Mouse (Mus musculus) urinary bladder, adult 18-20 months (tissue): Measurements from ENCODE around the gene Clstn2.

Experiments used
- DNase-seq, 2 experiments: peaks; one replicate each; pipeline ENCODE4 v3.0.0; 2022; ENCODE audit warnings: low spot score in 2 of 2, mixed read lengths in 2 of 2

The Clstn2 gene

DNA sequence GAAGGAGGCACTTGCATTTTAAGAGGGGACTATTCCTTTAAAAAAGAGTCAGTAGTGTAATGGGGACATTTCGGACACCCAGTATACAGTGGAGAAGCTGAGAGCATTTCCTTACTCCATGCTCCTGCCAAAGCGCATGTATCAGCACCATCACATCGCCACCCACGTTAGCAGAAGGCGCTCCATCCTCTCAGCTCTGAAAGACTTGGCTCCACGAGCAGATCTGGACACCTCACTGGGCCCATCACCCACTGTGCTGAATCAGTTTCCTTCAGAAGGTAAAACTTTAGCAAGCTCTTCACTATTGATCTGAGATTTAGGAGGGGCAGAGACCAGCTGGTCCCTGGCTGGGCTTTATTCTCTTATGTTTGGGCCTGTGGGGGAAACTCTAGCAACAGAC, 469.9 kb downstream of the Clstn2 start:
- DNase-seq: no peak

DNA sequence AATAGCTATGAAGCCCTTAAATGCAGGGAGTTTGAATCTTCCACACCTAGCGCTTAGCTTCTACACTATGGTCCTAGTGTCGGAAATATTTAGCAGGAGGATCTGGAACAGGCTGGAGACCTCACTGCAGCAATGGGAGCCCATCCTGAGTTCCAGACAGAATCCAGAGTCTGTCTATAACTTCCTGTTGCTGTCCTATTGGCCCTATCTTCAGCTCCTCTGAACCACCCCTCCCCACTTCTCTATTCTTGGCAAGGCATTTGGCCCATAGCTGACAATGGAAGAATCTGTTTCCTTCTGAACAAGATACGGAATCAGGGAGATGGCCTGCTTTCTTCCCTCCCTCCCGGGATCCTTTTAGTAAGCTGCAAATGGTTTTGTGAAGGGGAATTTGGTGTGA, 488.6 kb downstream of the Clstn2 start:
- DNase-seq: no peak

- DNase-seq: no peak
These were observed 491.6 kb downstream of the Clstn2 start for GRCm38 (mm10) chr9:97541419-97541818.

DNA sequence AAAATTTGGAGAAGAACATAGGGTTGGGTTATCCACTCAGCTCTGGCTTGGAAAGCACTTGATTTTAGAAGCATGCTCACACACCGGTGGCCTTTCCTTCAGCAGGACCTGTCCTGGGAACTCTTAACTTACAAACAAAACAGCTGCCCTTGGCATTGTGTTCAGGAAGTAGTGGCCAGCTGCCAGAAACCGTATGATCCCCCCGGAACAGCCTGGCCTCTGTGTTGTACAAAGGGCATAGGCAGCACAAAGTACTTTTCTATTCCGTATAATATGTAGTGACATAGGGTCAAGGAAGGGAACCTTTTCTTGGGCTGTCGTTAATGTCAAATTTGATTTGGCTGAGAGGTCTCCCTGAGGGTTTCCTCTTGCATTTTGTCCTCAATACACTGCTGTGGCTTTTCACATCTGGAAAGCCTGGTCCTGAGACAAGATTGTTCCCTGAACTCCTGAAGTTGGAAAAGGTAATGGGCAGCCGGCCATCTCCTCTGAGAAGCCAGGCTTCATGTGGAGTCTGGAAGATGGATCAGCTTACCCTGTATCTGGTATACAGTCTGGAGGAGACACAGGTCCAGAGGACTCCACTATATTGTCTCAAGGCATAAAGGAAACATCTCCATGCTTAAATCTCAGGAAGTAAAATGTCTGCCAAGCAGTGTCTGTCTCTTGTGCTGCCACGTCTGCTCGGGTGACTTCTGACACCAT, 494.8 kb downstream of the Clstn2 start:
- DNase-seq: no peak

GRCm38 (mm10) chr9:97534196-97534595, 498.8 kb downstream of the Clstn2 start:
- no peak for DNase-seq

DNA sequence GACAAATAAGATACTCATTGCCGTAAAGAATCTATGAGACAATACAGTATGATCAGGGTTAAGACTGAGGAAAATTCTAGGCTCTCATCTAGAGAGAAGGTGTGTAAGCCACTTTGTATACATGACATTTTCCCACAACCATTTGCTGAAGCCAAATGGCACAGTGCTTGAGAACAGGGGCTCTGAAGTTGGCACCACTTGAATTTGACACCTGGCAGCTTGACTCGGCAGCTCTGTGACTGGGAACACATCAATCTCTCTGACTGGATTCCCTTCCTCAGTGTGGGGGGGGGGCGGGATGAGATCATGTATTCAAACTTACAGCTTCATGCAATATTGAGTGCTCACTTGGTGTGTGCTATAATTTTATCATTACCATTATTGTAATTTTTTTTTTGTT, 499.7 kb downstream of the Clstn2 start:
- DNase-seq: no peak

GRCm38 (mm10) chr9:97532536-97532935, 500.4 kb downstream of the Clstn2 start:
- DNase-seq: no peak

DNA sequence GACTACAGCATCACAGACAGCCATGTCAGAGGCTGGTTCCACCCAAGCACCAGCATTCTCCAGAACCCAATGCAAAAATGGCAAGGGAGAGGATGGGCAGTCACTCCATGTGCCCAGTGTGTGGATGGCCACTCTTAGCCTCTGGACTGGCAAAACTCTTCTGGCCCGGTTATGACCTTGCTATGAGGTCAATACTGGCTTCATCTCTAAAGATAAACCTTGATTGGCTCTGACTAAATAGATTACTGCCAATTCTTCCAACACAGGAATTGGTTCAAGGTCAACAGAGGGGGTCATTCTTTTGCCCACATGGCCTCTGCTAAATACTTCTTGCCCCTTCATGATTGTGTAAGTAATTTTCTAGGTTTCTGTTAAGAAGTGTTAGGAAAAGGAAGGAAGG, 505.1 kb downstream of the Clstn2 start:
- no peak for DNase-seq

GRCm38 (mm10) chr9:97527276-97527675, 505.7 kb downstream of the Clstn2 start:
- DNase-seq: no peak

- DNase-seq: no peak
These were observed 507.4 kb downstream of the Clstn2 start for GRCm38 (mm10) chr9:97525563-97525962.

- no peak for DNase-seq
These were observed 508.1 kb downstream of the Clstn2 start for GRCm38 (mm10) chr9:97524861-97525260.

- no peak for DNase-seq
These were observed 512.2 kb downstream of the Clstn2 start for GRCm38 (mm10) chr9:97520771-97521170.

DNA sequence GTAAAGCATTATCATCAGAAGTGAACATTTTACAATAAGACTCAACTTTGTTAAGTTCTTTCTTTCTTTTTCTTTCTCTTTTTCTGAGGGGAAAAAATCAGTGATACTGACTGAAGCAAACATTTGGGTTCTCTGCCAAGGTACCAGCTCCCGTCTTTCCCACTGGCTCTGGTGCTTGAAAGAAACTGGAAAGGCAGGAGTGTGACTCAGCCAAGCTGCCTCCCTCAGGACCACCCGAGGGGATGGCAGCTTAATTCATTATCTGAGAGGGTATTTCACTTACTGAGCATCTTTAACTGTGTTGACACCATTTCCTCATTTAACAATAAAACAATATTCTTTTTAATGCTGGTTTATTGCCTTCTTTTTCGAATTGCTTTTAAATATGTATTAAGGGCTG, 516.0 kb downstream of the Clstn2 start:
- no peak for DNase-seq

- no peak for DNase-seq
These were observed 518.3 kb downstream of the Clstn2 start for GRCm38 (mm10) chr9:97514639-97515038.

- DNase-seq: no peak
These were observed 520.6 kb downstream of the Clstn2 start for GRCm38 (mm10) chr9:97512282-97512850.

DNA sequence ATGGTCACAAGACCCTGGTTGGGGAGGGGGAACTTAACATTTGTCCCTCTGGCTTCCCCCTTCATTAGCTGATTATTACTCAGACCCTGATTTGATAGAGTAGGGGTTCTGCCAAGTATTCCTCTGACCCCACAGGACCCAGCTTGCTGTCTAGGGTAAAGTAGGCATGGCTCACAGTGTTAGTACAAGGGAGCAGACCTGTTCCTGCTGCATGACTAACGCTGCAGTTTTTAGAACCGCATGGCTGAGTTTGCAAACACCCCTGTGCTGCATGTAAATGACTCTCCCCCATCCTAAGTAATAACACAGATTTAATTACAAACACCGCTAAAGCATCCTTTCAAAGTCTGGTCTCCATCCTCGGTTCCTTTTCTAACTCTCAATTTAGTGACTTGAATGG, 531.6 kb downstream of the Clstn2 start:
- DNase-seq: no peak

DNA sequence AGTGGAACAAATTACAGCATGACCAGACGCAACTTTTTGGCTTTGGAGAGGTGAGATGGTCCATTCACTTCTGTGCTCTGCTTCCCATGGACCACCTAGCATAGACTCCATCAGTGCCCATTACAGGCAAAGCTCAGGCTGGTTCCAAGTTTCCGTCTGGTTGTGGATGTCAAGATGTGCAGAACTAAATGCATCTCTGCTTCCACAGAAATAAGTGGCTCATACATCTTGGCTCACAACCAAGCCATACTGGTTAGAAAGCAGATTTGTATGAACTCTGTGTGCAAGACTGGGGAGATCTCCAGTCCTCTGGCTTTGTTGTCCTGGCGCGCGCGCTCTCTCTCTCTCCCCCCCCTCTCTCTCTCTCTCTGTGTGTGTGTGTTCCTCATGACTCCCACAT, 537.9 kb downstream of the Clstn2 start:
- no peak for DNase-seq

DNA sequence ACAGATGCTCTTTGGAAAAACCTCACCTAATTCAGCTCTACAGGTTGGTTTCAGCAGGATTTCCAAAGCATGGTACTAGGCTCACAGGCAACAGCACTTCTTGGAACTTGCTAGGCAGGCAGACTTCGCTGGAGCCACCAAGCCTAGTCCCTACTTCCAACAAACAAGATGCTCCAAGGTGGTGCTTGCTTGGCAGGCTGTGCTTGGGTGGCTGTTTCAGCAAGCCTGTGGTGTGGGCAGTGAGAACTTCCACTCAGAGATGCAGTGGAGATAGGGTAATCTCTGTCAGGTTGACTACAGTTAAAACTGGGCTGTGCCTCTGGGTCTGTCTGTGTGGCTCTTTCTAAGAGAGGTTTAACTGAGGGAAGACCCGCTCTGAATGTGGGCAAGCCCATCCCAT, 541.4 kb downstream of the Clstn2 start:
- DNase-seq: no peak

DNA sequence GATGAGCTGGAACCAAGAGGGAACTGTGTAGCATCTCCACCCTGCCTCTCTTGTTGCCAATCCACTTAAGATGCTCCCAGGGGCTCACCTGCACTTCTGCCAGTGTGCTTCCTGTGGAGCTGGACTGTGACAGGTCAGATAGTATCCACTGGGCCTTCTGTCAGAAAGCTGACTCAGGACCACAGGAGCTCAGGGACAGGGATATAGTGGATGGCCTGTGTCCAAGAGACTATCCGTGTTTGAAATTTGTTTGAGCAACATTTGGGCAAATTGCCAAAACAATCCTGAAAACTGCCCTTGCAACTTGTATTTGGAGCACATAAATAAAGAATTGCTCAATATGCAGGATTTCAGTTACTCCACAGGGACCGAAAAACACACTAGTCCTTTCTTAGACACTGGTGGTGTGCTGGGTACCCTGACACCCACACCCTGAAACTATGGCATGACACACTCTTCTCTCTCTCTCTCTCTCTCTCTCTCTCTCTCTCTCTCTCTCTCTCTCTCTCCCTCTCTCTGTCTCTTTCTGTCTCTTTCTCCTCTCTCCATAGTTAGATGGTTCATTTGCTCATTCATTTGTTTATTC, 542.3 kb downstream of the Clstn2 start:
- peak; percentile 8 to 27 for DNase-seq

DNA sequence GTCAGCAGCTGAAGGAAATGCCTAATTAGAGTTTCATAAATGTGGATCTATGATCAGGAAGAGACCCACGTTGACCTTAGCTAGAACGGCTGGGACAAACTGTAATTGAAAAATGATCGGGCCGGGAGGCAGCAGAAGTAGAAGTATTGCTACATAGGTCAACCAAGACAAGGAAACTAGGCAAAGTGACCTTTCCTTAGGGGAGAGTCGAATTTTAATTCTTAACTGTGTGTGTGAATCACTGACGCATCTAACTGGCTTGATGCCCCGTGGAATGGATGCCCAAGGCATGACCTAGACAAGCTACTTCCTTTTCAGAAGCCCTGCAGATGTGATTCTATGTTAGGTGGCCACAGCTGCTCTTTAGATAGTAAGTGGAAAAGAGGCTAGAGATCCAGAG, 546.2 kb downstream of the Clstn2 start:
- no peak for DNase-seq

GRCm38 (mm10) chr9:97481187-97481586, 551.8 kb downstream of the Clstn2 start:
- DNase-seq: no peak

- DNase-seq: no peak
These were observed 556.0 kb downstream of the Clstn2 start for GRCm38 (mm10) chr9:97476961-97477360.

- DNase-seq: no peak
These were observed 556.5 kb downstream of the Clstn2 start for GRCm38 (mm10) chr9:97476456-97476855.
